Mouse (Mus musculus) small intestine, adult 2 months (tissue): ENCODE results near the gene Tekt4.

Source experiments
- CTCF ChIP-seq: fragments of 200-500 bp; IDR thresholded peaks from 2 replicates; pipeline ENCODE4 v1.5.1; 2012; ENCODE audit warnings: low read depth, mild to moderate bottlenecking, control low read depth, inconsistent platforms, low read length, moderate library complexity, mixed read lengths; ENCODE audit not compliant: insufficient replicate concordance, insufficient read length; ENCODE audit errors: extremely low read depth
- POLR2A ChIP-seq: fragments of 200-500 bp; IDR thresholded peaks from 2 replicates; pipeline ENCODE4 v1.6.1; 2012; ENCODE audit warnings: low read depth, mild to moderate bottlenecking, control low read depth, inconsistent platforms, low read length, moderate library complexity

DNA sequence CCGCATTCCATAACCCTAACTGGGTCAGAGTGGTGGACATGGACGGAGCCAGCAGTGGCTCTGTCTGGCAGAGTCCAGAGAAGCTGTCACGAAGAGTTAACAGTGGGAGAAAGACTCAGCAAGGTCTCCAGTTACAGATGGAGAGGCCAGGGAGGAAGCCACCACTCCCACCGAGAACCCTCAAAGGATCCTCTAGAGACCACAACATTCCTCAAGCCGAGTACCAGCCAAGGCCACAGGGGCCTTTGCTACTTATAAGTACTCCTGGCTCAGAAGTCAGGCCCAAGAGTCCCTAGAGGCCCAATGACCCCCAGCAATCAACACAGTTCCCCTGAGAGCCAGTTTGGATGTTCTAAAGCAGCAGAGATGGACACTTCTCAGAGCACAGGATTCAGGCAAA, 25.2 kb upstream of the Tekt4 start:
- TF ChIP-seq CTCF (no peak), POLR2A (no peak)
